Mouse (Mus musculus) cerebellum, adult 8-10 months (tissue): ENCODE measurements around the gene Hc.

ENCODE experiments used
- DNase-seq: peaks from one replicate; pipeline ENCODE4 v3.0.0; 2022

Gene Hc

GRCm38 (mm10) chr2:34976447-34976846 lies 84.8 kb downstream of the Hc start:
- no peak for DNase-seq

GRCm38 (mm10) chr2:34973087-34973486 lies 88.2 kb downstream of the Hc start:
- no peak for DNase-seq

GRCm38 (mm10) chr2:34971080-34971888 lies 90.0 kb downstream of the Hc start:
- no peak for DNase-seq

GRCm38 (mm10) chr2:34970092-34970750 lies 91.0 kb downstream of the Hc start:
- peak; percentile 76 for DNase-seq

GRCm38 (mm10) chr2:34969166-34969565 lies 92.1 kb downstream of the Hc start:
- no peak for DNase-seq

GRCm38 (mm10) chr2:34966243-34966934 lies 94.8 kb downstream of the Hc start:
- DNase-seq: no peak

GRCm38 (mm10) chr2:34965806-34966205 lies 95.4 kb downstream of the Hc start:
- DNase-seq: no peak

- no peak for DNase-seq
Observed at GRCm38 (mm10) chr2:34965293-34965692, 95.9 kb downstream of the Hc start.

GRCm38 (mm10) chr2:34964651-34965050 lies 96.6 kb downstream of the Hc start:
- DNase-seq: no peak

GRCm38 (mm10) chr2:34964230-34964629 lies 97.0 kb downstream of the Hc start:
- DNase-seq: no peak

GRCm38 (mm10) chr2:34963371-34963956 lies 97.8 kb downstream of the Hc start:
- no peak for DNase-seq

- DNase-seq: no peak
Observed at GRCm38 (mm10) chr2:34962893-34963292, 98.3 kb downstream of the Hc start.

GRCm38 (mm10) chr2:34962211-34962610 lies 99.0 kb downstream of the Hc start:
- DNase-seq: no peak

- no peak for DNase-seq
Observed at GRCm38 (mm10) chr2:34961481-34962036, 99.7 kb downstream of the Hc start, which contains the start of gene Traf1. Traf1 (minus strand) TSS chr2:34961772.

- no peak for DNase-seq
Observed at GRCm38 (mm10) chr2:34960966-34961365, 100.3 kb downstream of the Hc start.

- DNase-seq: no peak
Observed at GRCm38 (mm10) chr2:34960466-34960865, 100.8 kb downstream of the Hc start.

GRCm38 (mm10) chr2:34958582-34958981 lies 102.7 kb downstream of the Hc start:
- no peak for DNase-seq

GRCm38 (mm10) chr2:34958036-34958435 lies 103.2 kb downstream of the Hc start:
- DNase-seq: no peak

GRCm38 (mm10) chr2:34957405-34957804 lies 103.8 kb downstream of the Hc start:
- no peak for DNase-seq

GRCm38 (mm10) chr2:34956941-34957340 lies 104.3 kb downstream of the Hc start:
- no peak for DNase-seq

- DNase-seq: no peak
Observed at GRCm38 (mm10) chr2:34954344-34954743, 106.9 kb downstream of the Hc start.

GRCm38 (mm10) chr2:34953547-34954116 lies 107.6 kb downstream of the Hc start:
- no peak for DNase-seq

- DNase-seq: no peak
Observed at GRCm38 (mm10) chr2:34953018-34953417, 108.2 kb downstream of the Hc start.
